Mouse (Mus musculus) limb, embryonic 13.5 days (tissue): ENCODE results near the gene Sfi1. TPM values are rescaled to one million over a fixed set of nuclear protein-coding genes. Genes with fewer than 3 reads are reported as not detected.
A peak's percentile ranks its signal among the peaks of the same experiment; 100 is the strongest.
"Not testable (repeated sequence)": the region's sequence is repeated elsewhere in the genome, so short reads cannot be mapped to it uniquely, and the experiment has no call there.

ENCODE experiments used
- ATAC-seq: fragments of 200-750 bp; cut with Nextera tagmentation; 2 replicates; pipeline ENCODE4 v1.8.0; 2017; ENCODE audit warnings: low read depth, moderate number of reproducible peaks, moderate TSS enrichment; ENCODE audit not compliant: low FRiP score
- H3K27ac ChIP-seq: fragments of 300-500 bp; sonication (generic); 2 replicates; pipeline ENCODE4 v1.5.1; 2015; ENCODE audit warnings: inconsistent platforms, mild to moderate bottlenecking, moderate library complexity
- H3K27me3 ChIP-seq: fragments of 300-500 bp; sonication (generic); 2 replicates; pipeline ENCODE4 v1.6.1; 2015; ENCODE audit warnings: mild to moderate bottlenecking, inconsistent platforms
- H3K36me3 ChIP-seq: fragments of 300-500 bp; sonication (generic); 2 replicates; pipeline ENCODE4 v1.6.1; 2015; ENCODE audit warnings: inconsistent platforms, mild to moderate bottlenecking, moderate library complexity
- H3K4me1 ChIP-seq: fragments of 300-500 bp; sonication (generic); 2 replicates; pipeline ENCODE4 v1.6.1; 2015; ENCODE audit warnings: inconsistent platforms
- H3K4me2 ChIP-seq: fragments of 300-500 bp; sonication (generic); replicated peaks from 2 replicates; pipeline ENCODE4 v1.6.1; 2015; ENCODE audit warnings: inconsistent platforms, mild to moderate bottlenecking, moderate library complexity
- H3K4me3 ChIP-seq: fragments of 300-500 bp; sonication (generic); 2 replicates; pipeline ENCODE4 v1.5.1; 2015; ENCODE audit warnings: moderate library complexity, mild to moderate bottlenecking, inconsistent platforms
- H3K9ac ChIP-seq: fragments of 300-500 bp; sonication (generic); 2 replicates; pipeline ENCODE4 v1.6.1; 2015; ENCODE audit warnings: mild to moderate bottlenecking, inconsistent platforms
- H3K9me3 ChIP-seq: fragments of 300-500 bp; sonication (generic); 2 replicates; pipeline ENCODE4 v1.6.1; 2016; ENCODE audit warnings: inconsistent platforms
- WGBS: fragments of 180-500 bp; shearing (Covaris S2); methylation state at CpG from one replicate; pipeline ENCODE4 v1.1.7; 2015; 5-methylcytosine and 5-hydroxymethylcytosine counted together
- polyA plus RNA-seq: library from polyadenylated mRNA; unstranded; fragments of >200 nt; fragmentation: Nextera tagmentation; extraction: Ambion mirVana; gene quantifications from 2 replicates; pipeline ENCODE4 v1.2.1, GENCODE M21; 2015

Gene Sfi1
- polyA plus RNA-seq, 1 experiment from 2014 or later, result 16.8 TPM

GRCm38 (mm10) chr11:3201326-3202230 lies 8.3 kb upstream of the Sfi1 start:
- Histone ChIP-seq H3K27ac (no peak overlapping the region), H3K4me1 (peaks cover 11% of the 10 kb centered on the region)
- 7% methylated on average over 16 of the region's 16 CpGs for WGBS

DNA sequence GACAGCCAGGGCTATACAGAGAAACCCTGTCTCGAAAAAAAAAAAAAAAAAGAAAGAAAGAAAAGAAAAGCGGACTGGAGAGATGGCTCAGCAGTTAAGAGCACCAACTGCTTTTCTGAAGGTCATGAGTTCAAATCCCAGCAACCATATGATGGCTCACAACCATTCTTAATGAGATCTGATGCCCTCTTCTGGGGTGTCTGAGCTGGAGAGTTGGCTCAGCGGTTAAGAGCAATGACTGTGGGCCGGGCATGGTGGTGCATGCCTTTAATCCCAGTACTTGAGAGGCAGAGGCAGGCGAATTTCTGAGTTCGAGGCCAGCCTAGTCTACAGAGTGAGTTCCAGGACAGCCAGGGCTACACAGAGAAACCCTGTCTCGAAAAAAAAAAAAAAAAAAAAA lies 7.4 kb upstream of the Sfi1 start:
- Histone ChIP-seq H3K4me1 (peaks cover 11% of the 10 kb centered on the region), H3K36me3 (peaks cover 11% of the 10 kb centered on the region)
- not testable (repeated sequence) for H3K4me2 ChIP-seq, H3K9me3 ChIP-seq, H3K4me3 ChIP-seq, H3K27ac ChIP-seq, H3K9ac ChIP-seq, H3K27me3 ChIP-seq, ATAC-seq
- WGBS, result 95% methylated on average over 6 of the region's 7 CpGs

More at GRCm38 (mm10) chr11:3201326-3202230, 8.3 kb upstream of the Sfi1 start:
- H3K36me3 ChIP-seq, result peaks cover 21% of the 10 kb centered on the region
- H3K9me3 ChIP-seq, result no peaks in the 10 kb centered on the region
- peak overlapping the region; percentile 44 for H3K4me3 ChIP-seq
- no peak for ATAC-seq
- no peaks in the 10 kb centered on the region for H3K27me3 ChIP-seq
- peak overlapping the region; percentile 8; the same call in 1 of the 2 replicates for H3K9ac ChIP-seq
- peak overlapping the region; percentile 42 for H3K4me2 ChIP-seq

DNA sequence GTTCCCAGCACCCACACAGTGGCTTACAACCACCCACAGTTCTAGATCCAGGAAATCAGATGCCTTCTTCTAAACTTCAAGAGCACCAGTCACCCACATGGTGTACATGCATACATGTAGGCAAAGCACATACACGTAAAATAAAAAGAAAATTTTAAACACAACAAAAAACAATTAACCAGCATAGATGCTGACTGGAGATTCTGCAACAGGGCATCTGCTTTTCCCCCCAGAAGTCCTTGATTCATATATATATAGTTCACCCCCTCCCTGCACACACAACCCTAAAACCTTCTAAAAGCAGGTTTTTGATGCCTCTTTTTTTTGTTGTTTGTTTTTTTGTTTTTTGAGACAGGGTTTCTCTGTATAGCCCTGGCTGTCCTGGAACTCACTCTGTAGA lies 10.6 kb downstream of the Sfi1 start:
- 88% methylated on average over 1 of the region's 1 CpGs for WGBS
- not testable (repeated sequence) for H3K4me3 ChIP-seq, ATAC-seq, H3K36me3 ChIP-seq, H3K4me2 ChIP-seq, H3K27me3 ChIP-seq, H3K4me1 ChIP-seq, H3K27ac ChIP-seq, H3K9ac ChIP-seq
- H3K9me3 ChIP-seq, result peaks cover 11% of the 10 kb centered on the region

- H3K4me1 ChIP-seq, H3K4me3 ChIP-seq, H3K27me3 ChIP-seq, H3K27ac ChIP-seq, H3K36me3 ChIP-seq, H3K4me2 ChIP-seq, ATAC-seq, H3K9ac ChIP-seq: not testable (repeated sequence)
- WGBS, result 35% methylated on average over 1 of the region's 1 CpGs
- H3K9me3 ChIP-seq, result peaks cover 11% of the 10 kb centered on the region
These were observed 11.3 kb downstream of the Sfi1 start for GRCm38 (mm10) chr11:3181971-3182370.

DNA sequence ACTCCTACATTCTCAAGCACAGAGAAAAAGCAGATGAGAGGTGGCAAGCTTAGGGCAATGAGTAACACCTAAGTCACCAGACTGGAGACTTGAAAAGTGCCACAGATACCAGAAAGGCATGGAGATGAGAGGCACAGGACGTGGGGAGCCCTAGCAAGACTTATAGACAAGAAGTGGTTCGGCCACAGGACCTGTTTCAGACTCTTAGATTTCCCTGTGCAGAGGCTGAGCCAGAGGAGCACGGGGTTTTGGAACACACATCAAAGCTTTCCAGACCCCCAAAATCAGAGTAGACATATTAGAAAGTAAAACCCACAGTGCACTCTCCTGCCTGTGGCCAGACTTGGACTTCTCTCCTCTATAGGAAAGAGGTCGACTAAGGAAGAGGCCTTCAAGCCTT lies 12.0 kb downstream of the Sfi1 start:
- H3K4me1 ChIP-seq, ATAC-seq, H3K27me3 ChIP-seq, H3K4me3 ChIP-seq, H3K36me3 ChIP-seq, H3K27ac ChIP-seq, H3K9ac ChIP-seq, H3K4me2 ChIP-seq: not testable (repeated sequence)
- 54% methylated on average over 4 of the region's 4 CpGs for WGBS
- peaks cover 11% of the 10 kb centered on the region for H3K9me3 ChIP-seq

DNA sequence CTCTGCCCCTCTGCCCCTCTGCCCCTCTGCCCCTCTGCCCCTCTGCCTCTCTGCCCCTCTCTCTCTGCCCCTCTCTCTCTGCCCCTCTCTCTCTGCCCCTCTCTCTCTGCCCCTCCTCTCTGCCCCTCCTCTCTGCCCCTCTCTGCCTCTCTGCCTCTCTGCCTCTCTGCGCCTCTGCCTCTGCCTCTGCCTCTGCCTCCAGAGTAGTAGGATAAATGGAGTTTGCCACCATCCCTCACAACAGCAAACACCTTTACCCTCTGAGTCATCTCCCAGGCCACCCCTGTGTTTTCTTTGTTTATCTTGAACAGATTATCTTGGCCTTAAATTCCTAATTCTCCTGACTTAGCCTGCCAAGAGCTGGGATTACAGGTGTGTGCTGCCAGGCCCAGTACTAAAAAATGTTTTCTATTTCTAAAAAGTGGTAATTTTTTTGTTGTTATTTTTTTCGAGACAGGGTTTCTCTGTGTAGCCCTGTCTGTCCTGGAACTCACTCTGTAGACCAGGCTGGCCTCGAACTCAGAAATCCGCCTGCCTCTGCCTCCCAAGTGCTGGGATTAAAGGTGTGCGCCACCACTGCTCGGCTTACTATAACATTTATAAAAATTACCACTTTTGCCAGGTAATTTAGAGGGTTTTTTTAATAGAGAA lies 12.6 kb downstream of the Sfi1 start:
- H3K9me3 ChIP-seq, result peaks cover 11% of the 10 kb centered on the region
- WGBS, result 76% methylated on average over 6 of the region's 6 CpGs
- ATAC-seq, H3K9ac ChIP-seq, H3K36me3 ChIP-seq, H3K4me1 ChIP-seq, H3K4me3 ChIP-seq, H3K27ac ChIP-seq, H3K27me3 ChIP-seq, H3K4me2 ChIP-seq: not testable (repeated sequence)

GRCm38 (mm10) chr11:3179726-3180092 lies 13.6 kb downstream of the Sfi1 start:
- not testable (repeated sequence) for H3K27me3 ChIP-seq, ATAC-seq, H3K9ac ChIP-seq, H3K4me3 ChIP-seq, H3K36me3 ChIP-seq, H3K4me2 ChIP-seq, H3K4me1 ChIP-seq, H3K27ac ChIP-seq
- 83% methylated on average over 7 of the region's 7 CpGs for WGBS
- peaks cover 11% of the 10 kb centered on the region for H3K9me3 ChIP-seq

DNA sequence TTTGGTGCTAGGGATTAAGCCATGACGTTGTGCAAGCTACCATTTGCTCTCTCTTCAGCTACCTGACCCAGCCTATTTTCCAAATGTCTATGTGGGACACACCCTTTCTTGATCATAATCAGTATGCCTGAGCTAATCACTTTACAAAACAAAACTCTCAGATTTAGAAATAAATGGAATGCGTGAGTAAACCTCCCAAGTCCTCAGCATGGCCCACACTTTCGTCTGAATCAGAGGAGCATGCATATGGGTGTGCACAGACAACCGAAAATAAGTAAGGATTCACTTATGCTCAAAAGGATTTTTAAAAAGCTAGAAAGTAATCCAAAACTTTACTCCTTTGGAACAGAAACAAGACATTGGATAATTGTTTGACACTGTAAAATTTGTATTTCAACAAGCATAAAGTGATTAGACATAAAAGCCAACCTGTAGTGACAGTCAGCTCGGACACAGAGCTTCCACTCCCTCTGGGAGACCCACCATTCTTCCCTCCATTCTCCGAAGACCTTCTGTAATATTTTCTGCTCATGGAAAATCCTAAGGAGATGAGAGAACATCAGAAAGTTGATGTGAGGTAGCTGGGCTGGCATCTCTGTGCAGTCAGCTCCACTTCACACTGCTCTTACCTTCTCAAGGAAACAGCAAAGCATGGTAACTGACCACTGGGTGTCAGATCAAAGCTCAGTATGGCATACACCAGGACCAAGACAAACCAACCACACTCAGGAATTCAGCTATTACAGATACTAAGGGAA lies 14.1 kb downstream of the Sfi1 start:
- H3K36me3 ChIP-seq, H3K9ac ChIP-seq, H3K4me2 ChIP-seq, H3K4me1 ChIP-seq, H3K27ac ChIP-seq, H3K27me3 ChIP-seq, ATAC-seq, H3K4me3 ChIP-seq: not testable (repeated sequence)
- 82% methylated on average over 6 of the region's 6 CpGs for WGBS
- H3K9me3 ChIP-seq, result peaks cover 11% of the 10 kb centered on the region

DNA sequence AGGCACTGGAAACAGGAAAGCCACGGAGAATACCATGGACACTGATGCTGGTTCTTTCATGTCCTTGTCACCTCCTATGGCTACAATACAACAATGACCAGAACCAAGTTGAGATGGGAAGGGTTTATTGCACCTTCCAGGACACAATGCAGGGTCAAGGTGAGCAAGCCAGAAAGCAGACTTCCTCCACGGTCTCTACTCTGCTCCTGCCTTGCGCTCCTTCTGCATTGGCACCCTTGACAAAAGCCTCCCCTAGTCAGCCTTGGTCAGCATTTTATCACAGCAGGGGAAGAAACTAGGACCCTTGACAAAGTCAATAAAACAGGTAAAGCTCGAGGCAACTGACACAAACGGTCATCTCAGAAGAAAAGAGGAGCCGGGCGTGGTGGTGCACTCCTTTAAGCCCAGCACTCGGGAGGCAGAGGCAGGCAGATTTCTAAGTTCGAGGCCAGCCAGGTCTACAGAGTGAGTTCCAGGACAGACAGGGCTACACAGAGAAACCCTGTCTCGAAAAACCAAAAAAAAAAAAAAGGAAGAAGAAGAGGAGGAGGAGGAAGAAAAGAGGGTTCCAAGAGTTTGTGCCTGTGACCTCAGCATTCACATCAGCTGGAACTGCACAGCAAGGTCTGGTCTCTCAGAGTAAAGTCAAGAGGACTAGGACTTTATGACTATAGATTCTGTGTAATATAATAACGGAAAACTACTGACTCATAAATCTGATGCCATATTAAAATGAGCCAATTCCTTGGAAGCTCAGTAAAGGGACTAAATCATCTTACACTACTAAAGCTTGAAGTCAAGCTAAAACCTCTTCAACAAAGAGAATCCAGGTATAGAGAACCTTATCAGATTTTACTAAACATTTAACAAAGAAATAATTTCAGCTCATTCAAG lies 19.6 kb downstream of the Sfi1 start:
- H3K27me3 ChIP-seq, H3K27ac ChIP-seq, H3K4me2 ChIP-seq, H3K9ac ChIP-seq, H3K4me1 ChIP-seq, H3K36me3 ChIP-seq, H3K4me3 ChIP-seq: not testable (repeated sequence)
- ATAC-seq, result peak; percentile 59
- WGBS, result 81% methylated on average over 11 of the region's 11 CpGs
- peaks cover 13% of the 10 kb centered on the region for H3K9me3 ChIP-seq

DNA sequence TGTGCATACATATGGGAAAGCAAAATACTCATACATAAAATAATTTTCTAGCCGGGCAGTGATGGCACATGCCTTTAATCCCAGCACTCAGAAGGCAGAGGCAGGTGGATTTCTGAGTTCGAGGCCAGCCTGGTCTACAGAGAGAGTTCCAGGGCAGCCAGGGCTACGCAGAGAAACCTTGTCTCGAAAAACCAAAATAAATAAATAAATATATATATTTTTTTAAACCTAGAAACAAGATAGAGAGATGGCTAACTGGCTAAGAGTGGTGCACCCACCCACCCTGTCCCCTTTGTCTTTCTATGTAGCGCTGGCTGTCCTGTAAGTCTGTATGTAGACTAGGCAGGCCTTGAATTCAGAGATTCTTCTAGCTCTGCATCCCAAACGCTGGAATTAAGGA lies 20.7 kb downstream of the Sfi1 start:
- ATAC-seq, H3K27ac ChIP-seq, H3K4me2 ChIP-seq, H3K4me3 ChIP-seq, H3K36me3 ChIP-seq, H3K4me1 ChIP-seq, H3K27me3 ChIP-seq, H3K9ac ChIP-seq: not testable (repeated sequence)
- H3K9me3 ChIP-seq, result peaks cover 16% of the 10 kb centered on the region
- WGBS, result 68% methylated on average over 6 of the region's 6 CpGs

GRCm38 (mm10) chr11:3171931-3172330 lies 21.3 kb downstream of the Sfi1 start:
- ATAC-seq, H3K4me1 ChIP-seq, H3K27me3 ChIP-seq, H3K36me3 ChIP-seq, H3K4me3 ChIP-seq, H3K9ac ChIP-seq, H3K4me2 ChIP-seq, H3K27ac ChIP-seq: not testable (repeated sequence)
- 71% methylated on average over 1 of the region's 1 CpGs for WGBS
- H3K9me3 ChIP-seq, result peaks cover 18% of the 10 kb centered on the region
